ENCODE assay signal across 17 mouse cellular contexts in the genomic region with DNA sequence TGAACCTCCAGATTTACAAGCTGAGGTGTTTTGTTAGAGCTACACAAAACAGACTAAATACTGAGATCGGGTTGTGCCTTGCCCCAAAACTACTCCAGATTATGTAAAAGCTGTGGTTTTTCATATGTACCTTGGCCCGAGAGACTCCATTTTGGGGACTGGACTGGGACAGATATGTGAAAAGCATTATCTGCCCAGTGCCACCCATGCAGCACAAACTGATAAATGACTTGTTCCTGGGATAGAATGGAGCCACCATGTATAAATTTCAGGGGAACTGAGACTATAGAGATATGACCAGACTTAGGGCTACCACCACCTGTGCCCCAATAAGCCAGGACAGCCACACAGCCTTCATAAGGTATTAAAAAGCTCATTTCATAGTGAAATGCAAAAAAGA. TPM values are rescaled to one million over a fixed set of nuclear protein-coding genes. Genes with fewer than 3 reads are reported as not detected.
DNase-seq lines count a peak whose midpoint lies in the region; ATAC-seq lines count a peak whose summit lies in the region.
"Had no signal": no experiment of that assay in that cellular context is flagged by ENCODE, and none has a peak within 500 bp of the region (broad histone marks: within the 10 kb centered on the region; RNA-seq: fewer than 3 reads in every experiment).

No protein-coding gene starts in this region.

- H3K27ac ChIP-seq in liver, embryonic 12.5 days, result peak overlapping the region; percentile 46; the same call in 1 of the 2 replicates
- H3K27ac ChIP-seq in liver, embryonic 16.5 days (ENCODE audit: low read length), result no peak overlapping the region
- H3K27ac ChIP-seq: embryonic facial prominence, embryonic 12.5 days; forebrain, embryonic 15.5 days; hindbrain, embryonic 12.5 days had no signal

- H3K4me1 ChIP-seq in liver, embryonic 12.5 days, result peaks cover 33% of the 10 kb centered on the region
- peaks cover 17% of the 10 kb centered on the region for H3K4me1 ChIP-seq in liver, embryonic 16.5 days (ENCODE audit: control insufficient read depth, low read depth, low read length)
- H3K4me1 ChIP-seq: forebrain, embryonic 15.5 days had no signal

- H3K4me2 ChIP-seq in liver, embryonic 12.5 days, result 0 out of 2 replicates have a peak overlapping the region, but pooled peaks have one; percentile 17
- H3K4me2 ChIP-seq in liver, embryonic 16.5 days (ENCODE audit: low read depth, low read length), result no peak overlapping the region
- H3K4me2 ChIP-seq: embryonic facial prominence, embryonic 12.5 days; forebrain, embryonic 15.5 days; hindbrain, embryonic 12.5 days had no signal

- H3K9me3 ChIP-seq in liver, embryonic 12.5 days (replicated peaks), result no peaks in the 10 kb centered on the region
- H3K9me3 ChIP-seq in liver, embryonic 16.5 days (replicated peaks; ENCODE audit: control insufficient read depth, low read length), result no peaks in the 10 kb centered on the region
- H3K9me3 ChIP-seq: embryonic facial prominence, embryonic 12.5 days; forebrain, embryonic 15.5 days; hindbrain, embryonic 12.5 days had no signal

- WGBS in liver, embryonic 12.5 days (ENCODE audit: insufficient replicate concordance), result 27% methylated on average over 2 of the region's 2 CpGs
- 24% methylated on average over 2 of the region's 2 CpGs for WGBS in liver, embryonic 16.5 days (ENCODE audit: insufficient replicate concordance)

- peaks cover 47% of the 10 kb centered on the region for H3K27me3 ChIP-seq in liver, embryonic 12.5 days (replicated peaks)
- peaks cover 2% of the 10 kb centered on the region; the same call in 1 of the 2 replicates for H3K27me3 ChIP-seq in liver, embryonic 16.5 days (ENCODE audit: control insufficient read depth, insufficient read depth, low read depth, low read length)
- H3K27me3 ChIP-seq: embryonic facial prominence, embryonic 12.5 days; forebrain, embryonic 15.5 days had no signal

- ATAC-seq in liver, embryonic 12.5 days, result peak; percentile 95
- ATAC-seq in liver, embryonic 16.5 days (ENCODE audit: low read depth), result peak; percentile 94
- ATAC-seq in inflammation-experienced regulatory T-cells, adult 6 months, result no peak
- ATAC-seq: forebrain, embryonic 15.5 days; hindbrain, embryonic 16.5 days had no signal

- H3K4me3 ChIP-seq in liver, embryonic 12.5 days, result no peak overlapping the region
- H3K4me3 ChIP-seq in liver, embryonic 16.5 days (ENCODE audit: low read depth, low read length), result no peak overlapping the region
- H3K4me3 ChIP-seq: embryonic facial prominence, embryonic 12.5 days; forebrain, embryonic 15.5 days; hindbrain, embryonic 12.5 days had no signal

- DNase-seq in c-Kit-positive CD71-positive TER-119-positive erythroid progenitor cells, embryonic 14.5 days (ENCODE audit: low spot score), result peak; percentile 67
- DNase-seq in layer of hippocampus, adult 9-11 months, result no peak
- DNase-seq in cerebellum, postnatal 10 days, result no peak
- DNase-seq: adrenal gland, adult 2 months; cerebellum, adult 8-10 months; cerebellum, postnatal 25 days; gastrocnemius, postnatal 36 days; heart, adult 11 months; heart, postnatal 10 days; heart, postnatal 4 days had no signal

- no peaks in the 10 kb centered on the region for H3K36me3 ChIP-seq in liver, embryonic 12.5 days
- no peaks in the 10 kb centered on the region for H3K36me3 ChIP-seq in liver, embryonic 16.5 days (ENCODE audit: control insufficient read depth, insufficient read depth)
- H3K36me3 ChIP-seq: embryonic facial prominence, embryonic 12.5 days; forebrain, embryonic 15.5 days; hindbrain, embryonic 12.5 days had no signal

- no peak overlapping the region for H3K9ac ChIP-seq in liver, embryonic 12.5 days
- H3K9ac ChIP-seq in liver, embryonic 16.5 days (ENCODE audit: low read depth, low read length), result no peak overlapping the region
- H3K9ac ChIP-seq: embryonic facial prominence, embryonic 12.5 days; forebrain, embryonic 15.5 days; hindbrain, embryonic 12.5 days had no signal

RNA-seq across cellular contexts. Expression of gene Elac2, which starts 16.2 kb away (rescaled TPM):
- polyA plus RNA-seq in liver, embryonic 12.5 days (2016; fragmentation: Nextera tagmentation; extraction: Ambion mirVana), result 34.9 and 37.9 TPM in 2 replicates
- polyA plus RNA-seq in liver, embryonic 16.5 days (2015; fragmentation: Nextera tagmentation; extraction: Ambion mirVana), result 12.8 and 13.7 TPM in 2 replicates
- 10 to 100 TPM in 2 of 3 experiments, 1 to 10 TPM in 1; 7.7 to 13.9 (median 10.2) TPM for polyA plus RNA-seq in inflammation-experienced regulatory T-cells, adult 6 months (2017; shearing (Covaris generic))
